Mouse (Mus musculus) splenic B cell, adult 2 months (primary cell): ENCODE results near the gene Gnb1l.

ENCODE experiments used
- DNase-seq: peaks from one replicate; pipeline ENCODE4 v3.0.0-alpha.2; 2011; ENCODE audit warnings: low read depth, low spot score
- H3K27me3 ChIP-seq: 2 replicates; pipeline ENCODE4 v1.6.1; 2012; ENCODE audit warnings: mild to moderate bottlenecking, low read length, moderate library complexity, mixed read lengths; ENCODE audit not compliant: control insufficient read depth, poor library complexity, insufficient read depth, severe bottlenecking
- H3K36me3 ChIP-seq: 2 replicates; pipeline ENCODE4 v1.6.1; 2012; ENCODE audit warnings: mild to moderate bottlenecking, low read length, moderate library complexity, mixed read lengths; ENCODE audit not compliant: control insufficient read depth, poor library complexity, insufficient read depth, severe bottlenecking

The Gnb1l gene

DNA sequence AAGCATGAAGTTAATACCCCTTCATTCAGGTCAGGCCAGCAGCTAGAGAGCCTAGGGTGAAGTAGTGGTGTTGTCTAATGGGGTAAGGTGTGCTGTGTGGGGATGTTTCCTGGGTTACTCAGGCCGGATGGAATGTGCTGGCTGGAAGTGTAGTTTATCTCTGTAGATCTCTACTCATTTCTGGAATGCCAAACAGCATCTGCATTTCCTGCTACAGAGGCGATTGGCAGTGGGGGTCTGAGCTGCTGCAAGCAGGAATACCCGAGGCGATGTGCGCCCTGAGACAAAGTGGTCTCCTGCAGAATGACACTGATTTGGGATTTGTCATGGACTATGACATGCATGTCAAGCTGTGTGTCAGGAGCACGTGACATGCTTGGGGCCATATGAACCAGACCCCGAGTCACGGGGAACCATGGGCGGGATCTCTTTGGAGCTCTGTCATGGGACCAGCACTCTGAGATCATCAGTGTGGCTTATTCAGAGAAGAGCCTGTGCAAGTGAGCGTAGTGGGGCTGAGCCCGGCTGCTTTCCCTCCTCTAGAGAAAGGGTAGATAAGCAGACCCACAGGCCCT, 27.0 kb upstream of the Gnb1l start:
- no peaks in the 10 kb centered on the region; the same call in 1 of the 2 replicates for H3K36me3 ChIP-seq
- no peaks in the 10 kb centered on the region for H3K27me3 ChIP-seq
- DNase-seq, result no peak

DNA sequence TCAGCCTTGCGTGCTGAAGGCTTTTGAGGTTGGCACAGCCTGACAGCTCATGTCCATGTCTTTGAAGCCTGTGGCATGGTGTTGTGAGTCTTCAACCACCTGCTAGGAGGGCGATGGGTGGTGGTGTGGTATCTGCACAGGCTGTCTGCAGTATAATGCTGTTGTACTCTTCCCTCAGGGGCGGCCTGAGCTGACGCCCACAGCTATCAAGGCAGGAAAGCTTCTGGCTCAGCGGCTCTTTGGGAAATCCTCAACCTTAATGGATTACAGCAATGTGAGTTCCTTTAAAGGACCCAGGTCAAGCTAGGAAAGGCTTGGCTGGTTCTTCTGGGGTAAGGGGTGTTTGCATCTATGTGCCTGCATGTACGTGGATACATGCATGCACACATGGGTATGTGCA, 26.5 kb upstream of the Gnb1l start:
- no peaks in the 10 kb centered on the region; the same call in 1 of the 2 replicates for H3K36me3 ChIP-seq
- no peaks in the 10 kb centered on the region for H3K27me3 ChIP-seq
- DNase-seq, result no peak

GRCm38 (mm10) chr16:18472416-18472815, 26.1 kb upstream of the Gnb1l start:
- Histone ChIP-seq H3K27me3 (no peaks in the 10 kb centered on the region), H3K36me3 (no peaks in the 10 kb centered on the region; the same call in 1 of the 2 replicates)
- DNase-seq, result no peak

- DNase-seq, result no peak
- Histone ChIP-seq H3K36me3 (no peaks in the 10 kb centered on the region; the same call in 1 of the 2 replicates), H3K27me3 (no peaks in the 10 kb centered on the region)
These were observed 25.5 kb upstream of the Gnb1l start for GRCm38 (mm10) chr16:18472976-18473375.

DNA sequence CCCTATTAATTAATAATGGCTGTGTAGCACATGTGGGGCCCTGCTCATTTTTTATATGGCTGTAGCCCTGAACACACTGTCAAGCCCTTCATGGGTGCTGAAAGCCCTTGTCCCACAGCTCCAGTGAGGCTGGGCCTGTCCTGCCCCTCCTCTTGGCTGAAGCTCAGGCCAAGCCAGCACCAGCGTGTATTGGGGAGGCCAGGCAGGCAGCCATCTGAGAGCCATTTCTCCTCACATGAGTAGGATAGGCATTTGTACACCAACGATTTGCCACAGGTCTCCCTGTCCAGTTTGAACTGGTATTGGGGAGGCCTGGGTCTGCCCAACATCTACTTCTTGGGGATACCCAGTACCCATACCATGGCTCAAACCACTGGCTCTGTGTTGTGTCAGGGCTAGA, 24.5 kb upstream of the Gnb1l start:
- no peak for DNase-seq
- Histone ChIP-seq H3K27me3 (no peaks in the 10 kb centered on the region), H3K36me3 (no peaks in the 10 kb centered on the region; the same call in 1 of the 2 replicates)

DNA sequence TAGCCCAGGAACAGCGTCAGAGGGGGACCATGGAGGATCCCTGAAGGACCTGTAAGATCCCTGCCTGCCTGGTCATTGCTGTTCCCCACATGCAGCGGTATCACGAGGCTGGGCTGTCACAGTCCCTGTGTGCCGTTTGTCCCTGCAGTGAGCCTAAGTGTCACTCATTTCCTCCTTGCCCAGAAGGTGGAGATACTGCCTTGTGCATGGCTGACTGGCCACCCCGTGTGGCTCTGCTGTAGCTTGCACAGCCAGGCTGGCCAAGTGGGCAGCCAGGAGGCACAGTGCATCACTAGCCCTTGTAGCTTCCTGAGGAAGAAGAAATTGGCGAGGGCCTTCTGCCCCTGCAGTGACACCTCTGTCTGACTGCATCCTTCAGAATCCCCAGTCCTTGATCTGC, 20.5 kb upstream of the Gnb1l start:
- DNase-seq, result no peak
- Histone ChIP-seq H3K36me3 (no peaks in the 10 kb centered on the region; the same call in 1 of the 2 replicates), H3K27me3 (no peaks in the 10 kb centered on the region)

DNA sequence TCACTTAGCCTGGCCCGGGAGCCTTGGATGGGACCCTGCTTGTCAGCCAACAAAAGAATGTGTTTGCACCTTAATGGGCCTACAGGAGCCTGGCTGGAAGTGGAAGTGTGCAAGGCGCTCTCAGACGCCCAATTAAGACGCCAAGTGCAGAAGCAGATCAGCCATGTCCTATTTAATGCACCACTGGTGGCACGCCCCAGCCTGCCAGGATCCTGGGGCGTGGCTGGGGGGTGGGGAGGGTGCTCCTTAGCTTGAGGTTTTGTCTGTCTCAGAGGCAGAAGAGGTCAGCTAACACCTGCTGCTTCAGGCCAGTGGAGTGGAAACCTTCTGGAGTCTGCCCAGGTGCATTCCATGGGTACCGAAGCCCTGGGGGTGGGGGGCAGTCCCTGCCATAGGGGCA, 18.8 kb upstream of the Gnb1l start:
- Histone ChIP-seq H3K36me3 (no peaks in the 10 kb centered on the region; the same call in 1 of the 2 replicates), H3K27me3 (no peaks in the 10 kb centered on the region)
- DNase-seq, result peak; percentile 20

GRCm38 (mm10) chr16:18480933-18481485, 17.5 kb upstream of the Gnb1l start:
- Histone ChIP-seq H3K27me3 (no peaks in the 10 kb centered on the region), H3K36me3 (no peaks in the 10 kb centered on the region; the same call in 1 of the 2 replicates)
- DNase-seq, result no peak

- H3K27me3 ChIP-seq, result no peaks in the 10 kb centered on the region
- H3K36me3 ChIP-seq, result no peaks in the 10 kb centered on the region
- DNase-seq, result no peak
These were observed 16.1 kb upstream of the Gnb1l start for GRCm38 (mm10) chr16:18482431-18482830.

DNA sequence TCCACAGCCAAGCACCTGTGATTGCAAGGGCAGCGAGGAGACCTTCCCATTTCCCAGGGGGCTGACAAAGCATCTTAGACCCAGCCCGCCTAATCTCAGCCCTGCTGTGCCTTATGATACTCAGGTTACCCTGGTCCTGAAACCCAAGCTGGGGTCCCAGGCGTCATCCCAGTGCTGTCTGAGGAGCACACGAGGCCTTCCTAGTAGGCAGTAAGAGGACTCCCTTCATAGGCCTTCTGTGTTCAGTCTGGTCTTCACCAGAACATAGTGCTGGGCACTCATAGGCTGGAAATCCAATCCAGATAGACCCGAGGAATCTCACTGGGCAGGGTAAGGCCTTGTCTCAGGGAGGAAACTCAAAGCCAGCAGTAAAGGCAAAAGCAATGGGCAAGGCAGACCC, 14.7 kb upstream of the Gnb1l start:
- Histone ChIP-seq H3K27me3 (no peaks in the 10 kb centered on the region), H3K36me3 (no peaks in the 10 kb centered on the region)
- DNase-seq, result no peak

DNA sequence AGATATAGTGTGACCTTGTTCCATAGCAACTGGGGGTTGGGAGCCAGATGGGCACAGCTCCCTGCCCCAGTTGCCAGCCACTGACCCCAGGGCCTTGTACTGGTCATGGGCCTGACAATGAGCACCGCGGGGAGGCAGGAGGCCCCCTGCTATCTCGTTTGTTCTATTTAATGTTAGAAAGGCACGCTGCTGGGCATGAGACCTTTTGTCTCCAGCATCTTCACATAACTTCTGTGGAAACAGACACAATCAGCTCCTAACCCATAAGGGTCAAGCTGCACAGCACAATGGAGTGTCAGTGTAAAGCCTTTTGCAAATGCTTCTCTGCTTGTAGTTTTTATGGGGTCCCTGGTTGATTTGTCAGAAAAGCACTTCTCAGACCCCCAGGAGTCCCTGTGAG, 14.1 kb upstream of the Gnb1l start:
- DNase-seq, result no peak
- Histone ChIP-seq H3K36me3 (no peaks in the 10 kb centered on the region), H3K27me3 (no peaks in the 10 kb centered on the region)

- no peaks in the 10 kb centered on the region for H3K27me3 ChIP-seq
- no peak for DNase-seq
These were observed 13.6 kb upstream of the Gnb1l start for GRCm38 (mm10) chr16:18484794-18485435.

DNA sequence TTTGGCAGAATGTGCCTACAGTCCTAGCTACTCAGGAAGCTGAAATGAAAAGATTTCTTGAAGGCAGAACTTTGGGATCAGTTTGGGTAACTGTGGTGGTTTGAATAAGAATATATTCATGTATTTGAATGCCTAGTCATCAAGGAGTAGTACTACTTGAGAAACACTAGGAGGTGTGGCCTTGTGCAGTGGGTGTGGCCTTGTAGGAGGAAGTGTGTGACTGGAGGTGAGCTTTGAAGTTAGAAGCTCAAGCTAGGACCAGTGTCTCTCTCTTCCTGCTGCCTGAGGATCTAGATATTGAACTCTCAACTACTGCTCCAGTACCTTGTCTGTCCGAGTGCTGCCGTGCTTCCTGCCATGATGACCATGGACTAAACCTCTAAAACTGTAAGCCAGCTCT, 12.4 kb upstream of the Gnb1l start:
- DNase-seq, result no peak
- H3K36me3 ChIP-seq, result no peaks in the 10 kb centered on the region
- H3K27me3 ChIP-seq, result no peaks in the 10 kb centered on the region

More at GRCm38 (mm10) chr16:18484794-18485435, 13.6 kb upstream of the Gnb1l start:
- no peaks in the 10 kb centered on the region for H3K36me3 ChIP-seq

DNA sequence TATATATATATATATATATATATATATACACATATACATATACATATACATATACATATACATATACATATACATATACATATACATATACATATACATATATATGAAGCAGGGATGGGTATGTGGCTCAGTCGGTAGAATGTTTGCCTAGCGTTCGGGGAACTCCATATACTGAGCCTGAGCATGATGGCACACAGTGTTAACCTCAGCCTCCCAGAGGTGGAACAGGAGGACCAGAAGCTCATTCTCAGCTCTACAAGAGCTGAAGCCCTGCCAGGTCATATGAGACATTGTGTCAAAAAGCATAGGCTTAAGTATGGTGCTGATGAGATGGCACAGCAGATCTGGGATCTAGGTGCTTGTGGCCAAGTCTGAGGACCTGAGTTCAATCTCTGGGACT, 8.2 kb upstream of the Gnb1l start:
- Histone ChIP-seq H3K27me3 (no peaks in the 10 kb centered on the region), H3K36me3 (no peaks in the 10 kb centered on the region)
- no peak for DNase-seq

DNA sequence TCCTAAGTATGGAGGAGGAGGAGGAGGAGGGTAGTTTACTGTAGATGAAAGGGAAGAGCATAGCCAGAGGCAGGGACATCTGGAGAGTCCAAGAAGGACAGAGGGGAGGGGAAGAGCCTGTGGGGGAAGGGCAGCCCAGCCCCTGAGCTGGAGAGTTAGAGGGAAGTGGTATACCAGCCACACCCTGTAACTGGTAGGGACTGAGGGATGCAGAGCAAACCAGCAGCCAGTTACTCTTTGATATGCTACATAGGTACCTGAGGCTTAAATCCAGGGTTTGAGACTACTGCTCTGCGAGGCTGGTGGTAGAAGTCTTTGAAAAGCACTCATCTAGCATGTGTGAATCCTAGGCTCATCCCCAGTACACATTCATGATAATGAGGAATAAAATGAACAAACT, 7.6 kb upstream of the Gnb1l start:
- DNase-seq, result no peak
- no peaks in the 10 kb centered on the region for H3K36me3 ChIP-seq
- H3K27me3 ChIP-seq, result no peaks in the 10 kb centered on the region
